Mouse (Mus musculus): ENCODE results near the gene Rfx4. TPM values are rescaled to one million over a fixed set of nuclear protein-coding genes. Genes with fewer than 3 reads are reported as not detected.

The Rfx4 gene
- total RNA-seq, 2 experiments from 2014 or later, result 0.07 to 0.19 TPM

DNA sequence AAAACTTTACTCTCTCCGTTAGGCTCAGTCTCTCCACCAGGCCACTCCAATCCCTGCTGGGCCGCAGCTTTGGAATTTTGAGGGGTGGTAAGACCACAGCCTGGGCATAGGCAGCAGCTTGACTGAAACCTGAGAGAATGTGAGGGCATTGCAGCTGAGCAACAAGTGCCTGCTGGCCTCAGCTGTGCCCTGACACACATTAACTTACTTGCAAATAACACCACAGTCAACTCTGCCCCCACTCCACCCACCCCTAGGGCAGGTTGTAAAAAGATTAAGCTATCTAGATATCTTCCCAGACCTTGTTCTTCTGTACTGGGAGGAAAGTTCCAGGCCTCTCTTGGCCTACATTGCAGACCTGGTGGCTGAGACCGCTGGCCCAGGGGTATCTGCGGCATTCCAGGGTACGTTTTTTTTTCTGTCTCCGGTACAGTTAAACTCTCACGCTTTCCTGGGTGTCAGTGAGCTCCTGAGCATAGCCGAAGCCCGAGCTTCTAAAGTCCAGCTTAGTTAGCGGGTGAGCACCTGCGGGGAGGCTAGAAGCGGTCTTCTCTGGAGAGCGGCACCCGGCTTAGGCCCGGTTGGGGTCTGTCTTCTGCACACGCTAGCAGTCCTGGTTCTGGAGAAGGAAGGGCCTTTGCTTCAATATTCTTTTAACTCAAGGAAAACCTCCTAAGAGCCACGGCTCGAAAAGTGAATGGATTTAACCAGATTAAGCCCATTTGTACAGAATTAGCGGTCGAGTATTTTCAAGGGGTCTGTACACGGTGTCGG, 1.8 kb downstream of the Rfx4 start:
- intact Hi-C loops (cut with DNase I), result no loop called here

DNA sequence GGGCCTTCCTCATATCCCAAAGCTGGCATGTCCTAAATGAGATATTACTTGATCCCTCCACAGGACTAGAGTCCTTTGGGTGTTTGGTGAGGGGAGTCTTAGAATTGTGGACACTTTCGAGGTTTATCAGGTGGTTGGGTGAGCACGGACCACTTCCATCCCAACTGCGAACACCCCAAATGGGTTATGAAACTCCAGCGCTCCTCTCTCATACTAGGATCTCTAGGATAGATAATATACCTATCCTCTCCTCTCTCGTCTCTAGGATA, 2.3 kb downstream of the Rfx4 start:
- DNase-seq, result no peak
- intact Hi-C loops (cut with DNase I), result no loop called here

More for the DNA sequence above, 1.8 kb downstream of the Rfx4 start:
- DNase-seq, result no peak

DNA sequence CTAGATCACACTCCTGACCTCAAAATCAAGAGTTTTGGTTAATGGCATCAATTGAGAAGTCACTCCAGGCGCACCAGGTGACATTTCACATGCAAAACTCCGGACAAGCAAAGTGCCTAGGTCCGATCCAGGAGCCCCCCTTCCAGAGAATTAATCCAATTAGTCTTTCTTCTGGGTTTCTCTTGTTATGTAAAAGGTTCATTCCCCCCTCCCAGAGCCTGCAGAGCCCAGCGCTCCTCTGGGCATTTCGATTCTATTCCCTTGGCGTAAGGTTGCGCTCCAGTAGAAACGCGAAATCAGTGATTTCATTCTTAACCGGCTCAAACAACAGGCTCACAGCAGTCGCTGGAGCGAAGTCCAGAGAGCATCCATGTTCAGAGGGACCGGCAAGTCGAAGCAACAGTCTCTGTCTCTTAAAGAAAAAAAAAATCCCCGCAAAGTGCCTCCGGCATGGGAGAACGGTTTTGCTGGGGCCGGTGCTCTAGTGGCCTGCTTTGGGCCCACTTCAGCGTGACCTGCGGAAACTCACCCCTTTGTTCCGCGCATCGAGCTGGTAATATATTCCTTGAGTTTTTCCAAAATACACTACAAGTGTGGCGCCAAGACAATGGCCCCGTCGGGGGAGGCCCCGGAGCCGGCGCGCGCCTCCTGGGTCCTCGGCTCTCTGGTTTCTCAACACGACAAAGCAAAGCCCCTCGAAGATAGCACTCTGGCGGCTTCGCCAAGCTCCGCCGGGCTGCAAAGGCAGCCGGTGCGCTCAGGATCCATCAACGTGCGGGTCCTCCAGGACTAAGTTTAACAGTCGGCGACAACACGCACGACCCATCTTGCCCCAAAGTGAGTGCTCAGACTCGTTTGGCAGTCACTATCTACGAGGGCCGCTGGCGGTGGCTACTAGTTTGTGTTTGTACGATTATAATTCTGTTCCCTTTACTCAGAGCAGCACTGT, 2.9 kb downstream of the Rfx4 start:
- DNase-seq, result no peak
- intact Hi-C loops (cut with DNase I), result no loop called here

DNA sequence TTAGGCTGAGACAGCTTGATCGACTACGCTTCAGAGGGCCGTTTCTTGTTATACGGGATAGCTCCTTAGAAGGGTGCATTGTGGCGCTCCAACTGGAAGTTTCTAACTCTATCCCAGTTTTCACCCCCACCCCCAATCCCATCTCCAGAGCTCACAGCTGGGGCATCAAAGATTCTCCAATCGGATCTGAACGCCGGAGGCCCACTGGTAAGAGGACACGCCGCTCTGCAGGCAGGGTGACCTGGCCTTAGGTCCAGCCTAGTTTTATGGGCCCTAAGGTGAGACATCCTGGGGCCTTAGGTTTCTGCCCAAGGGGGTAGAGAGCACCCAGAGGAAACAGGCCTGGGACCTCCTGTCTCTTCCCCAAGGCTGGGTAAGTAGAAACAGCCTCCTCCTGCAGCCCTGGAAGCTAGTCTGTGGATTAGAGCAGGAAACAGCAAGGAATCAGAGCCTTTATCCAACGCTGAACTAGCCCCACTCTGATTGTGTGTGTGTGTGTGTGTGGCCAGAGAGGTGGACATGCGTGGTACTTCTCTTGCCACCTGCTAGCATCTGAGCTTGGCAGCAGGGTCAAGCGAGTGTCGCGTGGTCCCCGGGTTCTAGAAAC, 3.8 kb downstream of the Rfx4 start:
- DNase-seq, result no peak
- intact Hi-C loops (cut with DNase I), result no loop called here

DNA sequence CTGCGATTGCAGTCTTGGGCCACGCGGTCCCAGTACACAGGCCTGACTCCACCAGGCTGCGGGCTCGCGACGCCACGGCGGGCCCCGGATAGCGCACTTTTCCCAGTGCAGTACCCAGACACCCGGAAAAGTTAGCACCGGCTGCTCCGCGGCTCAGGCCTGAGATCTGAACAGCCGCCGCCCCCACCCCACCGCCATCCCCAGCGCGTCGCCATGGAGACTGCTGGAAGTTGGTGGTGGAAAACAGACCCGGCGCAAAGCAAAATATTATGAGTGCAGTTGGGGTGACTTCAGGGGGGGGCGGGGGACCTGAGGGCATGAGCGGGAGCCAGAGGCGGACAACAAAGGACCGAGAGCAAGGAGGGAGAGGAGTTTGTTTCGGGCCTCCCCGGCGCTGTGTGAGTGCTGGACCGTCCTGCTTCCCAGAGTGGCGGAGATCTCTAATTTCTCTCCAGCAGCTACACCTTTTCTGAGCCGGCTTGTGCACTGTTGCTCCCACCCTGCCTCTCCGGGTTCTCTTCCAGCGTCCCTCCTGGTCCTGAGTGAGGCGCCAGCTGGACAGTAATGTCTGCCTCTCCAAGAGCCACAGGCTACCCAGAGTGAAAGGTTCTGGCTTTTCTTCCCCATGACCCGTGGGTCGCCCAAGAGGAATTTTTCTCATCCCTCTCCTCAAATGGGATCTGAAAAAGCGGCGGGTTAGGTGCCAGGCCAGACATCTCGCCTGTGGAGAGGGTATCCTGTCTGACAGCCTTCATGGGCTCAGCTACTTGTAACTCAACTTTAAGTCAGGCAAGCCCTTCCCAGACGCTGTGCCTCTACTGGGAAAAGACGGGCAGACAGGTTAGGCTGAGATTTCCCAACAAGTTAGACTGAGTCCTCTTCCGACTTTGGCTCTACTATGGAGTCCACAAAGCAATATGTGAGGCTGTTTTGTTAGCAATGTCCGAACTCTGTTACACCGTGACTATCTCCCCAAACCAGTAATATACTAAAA, 4.6 kb downstream of the Rfx4 start:
- intact Hi-C loops (cut with DNase I), result no loop called here
- no peak for DNase-seq

DNA sequence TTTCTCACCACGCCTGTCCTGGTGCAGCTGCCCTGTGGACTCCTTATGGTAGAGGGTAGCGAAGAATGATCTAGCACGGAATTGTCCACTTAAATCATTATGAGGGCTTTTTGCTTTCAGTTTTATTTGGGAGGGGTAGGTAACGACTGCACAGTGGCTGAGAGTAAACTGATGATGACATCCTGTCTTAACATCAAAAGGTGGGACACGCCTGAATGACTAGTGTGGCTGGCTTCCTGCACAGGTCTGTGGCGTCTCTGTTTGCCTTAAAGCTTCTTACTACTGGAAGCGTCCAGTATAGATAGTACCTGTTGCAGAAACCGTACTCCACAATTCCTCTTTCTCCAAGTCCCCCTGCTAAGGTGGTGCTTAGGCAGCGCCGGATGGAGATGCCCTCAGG, 12.9 kb downstream of the Rfx4 start:
- intact Hi-C loops (cut with DNase I), result no loop called here
- DNase-seq, result no peak

DNA sequence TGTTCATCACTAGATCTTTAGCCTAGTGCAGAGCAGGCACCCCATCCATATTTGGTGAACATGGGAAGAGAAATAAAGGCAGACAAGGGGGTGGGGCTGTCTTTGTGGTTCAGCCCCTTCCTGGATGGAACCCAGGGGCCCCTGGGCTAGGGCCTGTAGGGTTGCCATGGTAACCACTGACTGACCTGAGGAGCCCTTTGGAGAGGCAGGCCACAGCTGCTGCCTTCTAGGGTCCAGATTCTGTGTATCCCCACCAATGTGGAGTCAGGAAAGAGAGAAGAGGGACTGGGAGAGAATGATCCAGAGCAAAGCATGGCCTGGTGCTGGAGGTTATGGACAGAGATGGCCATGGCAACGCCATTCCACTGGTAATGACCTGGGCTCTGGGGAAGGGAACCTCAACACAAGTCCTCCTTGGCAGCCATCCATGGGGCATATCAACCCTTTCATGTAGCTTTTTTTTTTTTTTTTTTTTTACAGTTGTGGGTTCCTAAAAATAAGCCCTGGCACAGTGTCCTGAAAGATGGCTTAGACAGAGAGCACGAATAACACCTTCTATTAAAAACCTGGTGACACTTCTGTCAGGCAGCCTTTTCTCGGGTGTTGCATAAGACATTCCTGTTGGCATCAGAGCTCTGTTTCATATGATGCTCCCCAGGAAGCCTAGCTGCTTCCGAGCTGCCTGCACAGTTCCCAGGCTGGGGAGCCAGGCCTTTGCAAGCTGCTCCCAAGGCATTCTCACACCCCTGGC, 16.7 kb downstream of the Rfx4 start:
- intact Hi-C loops (cut with DNase I), result no loop called here
- DNase-seq, result peak; percentile 28 to 58

DNA sequence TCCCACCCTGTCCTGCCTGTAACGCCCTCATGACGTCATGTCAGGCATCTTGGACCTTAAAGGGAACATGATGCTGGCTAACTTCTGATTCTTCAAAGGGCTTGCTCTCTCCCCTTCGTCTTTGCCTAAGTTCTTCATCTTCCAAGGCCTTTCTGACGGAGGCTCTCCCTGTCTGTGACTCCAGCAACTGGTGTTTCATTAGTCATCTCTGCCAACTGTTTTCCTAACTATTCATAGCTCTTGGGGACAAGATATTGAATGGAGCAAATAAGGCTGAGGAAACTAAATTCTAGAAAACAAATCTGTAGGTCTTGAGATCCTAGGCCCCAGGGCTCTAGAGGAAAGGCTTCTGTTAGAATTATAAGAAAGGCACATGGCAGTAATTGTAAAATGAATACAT, 18.0 kb downstream of the Rfx4 start:
- intact Hi-C loops (cut with DNase I), result no loop called here
- DNase-seq, result no peak

DNA sequence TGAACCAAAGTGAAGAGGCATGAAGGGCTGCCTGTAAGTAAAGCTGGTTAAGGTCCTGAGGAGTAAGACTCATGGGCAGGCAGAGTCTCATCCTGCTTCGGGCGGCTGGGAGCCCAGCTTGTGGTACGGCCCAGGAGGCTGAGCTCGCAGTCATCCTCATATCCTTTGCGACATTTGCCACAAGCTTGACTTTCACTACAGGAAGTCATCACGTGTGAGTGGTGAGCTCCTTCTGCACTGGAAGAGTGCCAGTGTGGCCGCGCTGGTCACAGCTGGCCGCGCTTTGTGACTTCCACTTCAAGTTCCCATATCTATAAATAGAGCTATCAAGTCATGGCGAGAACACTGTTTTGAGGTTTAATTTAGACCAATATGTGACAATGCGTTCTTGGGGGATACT, 18.7 kb downstream of the Rfx4 start:
- intact Hi-C loops (cut with DNase I), result no loop called here
- peak; percentile 80 to 86 for DNase-seq

DNA sequence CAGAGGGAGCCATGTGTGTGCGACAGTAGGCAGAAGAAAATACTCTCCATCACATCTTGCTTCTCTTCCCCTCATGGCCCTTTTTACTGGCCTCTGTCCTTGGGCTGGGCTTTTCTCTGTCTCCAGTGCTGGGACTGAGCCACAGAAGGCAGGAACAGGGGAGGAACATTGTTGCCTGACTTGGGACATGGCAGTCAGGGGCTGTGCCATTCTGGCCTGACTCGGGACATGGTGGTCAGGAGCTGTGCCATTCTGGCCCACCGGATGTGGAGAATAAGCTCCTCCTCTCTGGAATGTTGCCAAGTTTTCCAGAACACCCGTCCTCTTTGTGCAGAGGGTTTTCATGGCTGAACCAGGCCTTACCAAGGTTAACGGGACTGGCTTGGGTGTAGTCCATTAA, 21.2 kb downstream of the Rfx4 start:
- DNase-seq, result no peak
- intact Hi-C loops (cut with DNase I), result loop anchor here (5.0 kb wide), 1 partner anchor 35 kb away; no protein-coding TSS in a partner anchor

DNA sequence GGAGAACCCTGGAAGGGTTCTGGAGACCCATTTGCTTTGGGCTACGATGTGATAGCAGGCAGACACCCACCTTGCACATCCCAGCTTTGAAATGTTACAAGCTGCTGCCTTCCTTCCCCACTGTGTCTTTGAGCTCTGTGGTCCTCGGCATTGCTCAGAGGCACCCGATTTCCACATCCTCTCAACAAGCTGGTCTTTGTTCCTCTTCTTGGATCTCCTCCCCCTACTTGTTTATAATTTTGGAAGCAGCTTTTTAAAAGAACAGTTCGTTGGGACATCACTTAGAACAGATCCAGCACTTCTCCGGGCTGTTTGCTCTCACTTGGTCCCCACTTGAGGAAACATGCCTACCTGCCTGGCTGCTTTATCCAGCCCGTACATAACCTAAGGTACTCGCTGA, 22.1 kb downstream of the Rfx4 start:
- intact Hi-C loops (cut with DNase I), result loop anchor here (5.0 kb wide), 1 partner anchor 34 kb away; no protein-coding TSS in a partner anchor
- no peak for DNase-seq

DNA sequence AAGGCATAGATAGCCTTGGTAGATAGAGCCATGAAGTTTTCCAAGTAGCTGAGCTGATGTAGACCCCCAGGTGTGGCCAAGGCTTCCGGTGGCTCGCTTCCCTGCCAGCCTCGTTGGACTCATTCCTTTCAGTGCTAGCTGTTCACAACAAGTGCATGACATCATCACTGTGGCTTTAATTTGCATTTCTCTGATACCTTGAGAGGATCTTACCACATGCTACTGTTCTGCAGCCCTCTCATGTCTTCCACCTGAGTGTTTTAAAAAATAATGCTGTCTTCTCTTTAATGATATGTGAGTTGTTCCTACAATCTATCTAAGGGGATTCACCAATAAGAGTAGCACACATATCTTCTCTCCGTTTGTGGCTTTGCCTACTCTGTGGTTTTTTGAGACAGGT, 25.0 kb downstream of the Rfx4 start:
- intact Hi-C loops (cut with DNase I), result no loop called here
- no peak for DNase-seq

DNA sequence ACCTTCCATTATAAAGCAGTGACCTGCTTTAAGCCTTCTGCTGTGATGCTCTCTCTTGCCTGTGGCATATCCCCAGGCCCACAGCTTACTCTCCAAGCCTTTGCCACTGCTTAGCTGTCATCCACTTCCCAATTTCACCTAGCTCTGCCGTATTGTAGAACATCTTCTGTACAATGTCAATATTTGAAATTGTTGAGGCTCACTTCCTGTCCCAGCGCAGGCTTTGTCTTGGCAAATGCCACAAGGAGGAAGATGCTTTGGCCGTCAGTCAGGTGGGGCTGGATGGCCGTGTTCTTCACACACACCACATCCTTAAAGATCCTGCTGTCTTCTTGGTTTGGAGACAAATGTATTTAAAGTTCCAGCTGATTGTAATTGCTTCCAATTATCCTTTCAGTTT, 29.5 kb downstream of the Rfx4 start:
- no peak for DNase-seq
- intact Hi-C loops (cut with DNase I), result no loop called here

DNA sequence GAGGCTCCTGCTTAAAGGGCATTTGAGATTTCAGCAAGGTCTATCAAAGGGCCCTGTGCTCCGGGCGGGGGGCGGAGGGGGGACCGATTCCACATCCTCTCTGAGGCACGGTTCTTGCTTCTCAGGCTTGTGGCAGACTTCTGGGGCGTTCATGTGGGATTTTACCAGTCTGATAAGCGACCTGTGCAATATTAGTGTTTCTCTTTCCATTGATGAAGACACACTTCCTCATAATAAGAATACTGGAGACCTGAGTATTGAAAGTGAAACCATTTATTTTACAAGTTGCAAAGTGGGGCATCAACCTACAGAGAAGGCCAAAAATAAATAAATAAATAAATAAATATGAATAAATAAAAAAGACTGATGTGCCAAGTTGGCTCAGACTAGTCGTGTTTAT, 34.5 kb downstream of the Rfx4 start:
- DNase-seq, result no peak
- intact Hi-C loops (cut with DNase I), result no loop called here

DNA sequence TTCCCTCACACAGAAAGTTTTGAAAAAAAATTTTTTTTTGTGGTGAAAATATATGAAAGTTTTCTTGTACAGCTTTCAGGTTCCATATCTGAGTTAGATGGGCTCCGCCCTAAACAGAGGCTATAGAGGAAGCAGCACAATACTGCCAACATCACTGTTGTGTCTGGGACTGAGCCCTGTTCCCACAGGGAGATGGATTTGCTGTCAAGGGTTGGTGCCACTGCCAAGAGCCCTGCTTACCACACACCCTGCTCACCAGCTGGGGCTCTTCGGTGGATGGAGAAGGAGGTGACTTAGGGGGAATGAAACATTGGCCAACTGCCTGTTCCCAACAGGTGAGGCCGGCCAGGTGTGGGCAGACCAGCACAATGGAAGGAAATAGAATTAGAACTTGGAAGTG, 35.3 kb downstream of the Rfx4 start:
- no peak for DNase-seq
- intact Hi-C loops (cut with DNase I), result no loop called here

DNA sequence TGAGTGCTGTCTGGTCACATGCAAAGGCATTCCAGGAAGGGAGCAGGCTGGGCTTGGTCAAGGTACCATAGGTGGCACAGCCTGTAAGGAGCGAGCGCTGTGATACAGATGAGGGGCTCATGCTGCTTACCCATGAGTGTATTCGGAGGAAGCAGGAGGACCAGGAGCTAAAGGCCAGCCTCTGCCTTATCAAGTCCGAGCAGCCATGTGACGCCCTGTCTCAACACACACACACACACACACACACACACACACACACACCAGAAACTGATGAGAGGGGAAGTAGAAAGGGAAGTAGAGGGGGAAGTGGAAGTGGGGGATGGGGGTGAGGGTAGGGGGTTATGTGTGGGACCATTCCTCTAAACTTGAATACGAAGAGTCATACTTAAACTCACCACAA, 45.7 kb downstream of the Rfx4 start:
- intact Hi-C loops (cut with DNase I), result no loop called here

DNA sequence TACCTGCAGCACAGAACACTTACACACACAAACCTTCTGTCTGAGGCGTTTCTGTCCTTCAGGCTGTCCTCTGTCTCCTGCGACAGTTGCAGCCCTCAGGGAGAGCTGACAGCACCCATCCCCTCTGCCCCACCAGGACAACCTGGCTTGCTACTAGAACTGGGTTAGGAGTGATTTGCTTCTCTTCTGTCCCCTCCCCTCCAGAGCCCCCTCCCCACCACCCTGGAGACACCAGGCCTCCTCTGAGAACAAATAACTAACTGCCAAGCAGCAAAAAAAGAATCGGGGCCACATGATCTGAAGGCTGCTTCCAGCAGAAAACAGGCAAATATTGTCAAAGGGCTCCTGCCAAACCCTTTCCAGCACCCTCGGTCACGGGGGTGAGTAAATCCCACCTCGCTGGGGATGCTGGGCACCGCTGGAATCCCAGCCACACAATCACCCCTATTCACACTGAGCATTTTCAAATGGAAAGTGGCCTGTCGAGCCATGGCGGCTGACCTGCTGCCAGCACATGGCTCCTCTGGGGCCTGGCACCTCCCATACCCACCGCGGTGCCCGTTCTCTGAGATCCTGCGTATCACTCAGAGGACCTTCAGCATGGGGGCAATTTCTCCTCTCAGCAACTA, 47.5 kb downstream of the Rfx4 start:
- DNase-seq, result no peak
- intact Hi-C loops (cut with DNase I), result no loop called here

More for the DNA sequence above, 45.7 kb downstream of the Rfx4 start:
- no peak for DNase-seq

DNA sequence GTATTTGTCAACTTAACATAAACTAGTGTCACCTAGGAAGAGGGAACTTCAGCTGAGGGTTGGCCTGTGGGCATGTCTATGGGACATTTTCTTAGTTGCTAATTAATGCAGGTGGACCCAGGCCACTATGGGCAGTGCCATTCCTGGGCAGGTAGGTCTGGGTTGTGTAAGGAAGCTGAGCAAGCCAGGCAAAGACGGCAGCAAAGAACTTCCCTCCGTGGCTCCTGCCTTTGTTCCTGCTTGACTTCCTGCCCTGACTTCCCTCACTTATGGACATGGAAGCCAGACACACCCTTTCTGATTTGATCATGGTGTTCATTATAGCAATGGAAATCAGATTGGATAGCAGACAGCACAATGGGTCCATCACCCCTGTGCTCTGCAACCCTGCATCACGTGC, 49.7 kb downstream of the Rfx4 start:
- DNase-seq, result no peak
- intact Hi-C loops (cut with DNase I), result no loop called here

DNA sequence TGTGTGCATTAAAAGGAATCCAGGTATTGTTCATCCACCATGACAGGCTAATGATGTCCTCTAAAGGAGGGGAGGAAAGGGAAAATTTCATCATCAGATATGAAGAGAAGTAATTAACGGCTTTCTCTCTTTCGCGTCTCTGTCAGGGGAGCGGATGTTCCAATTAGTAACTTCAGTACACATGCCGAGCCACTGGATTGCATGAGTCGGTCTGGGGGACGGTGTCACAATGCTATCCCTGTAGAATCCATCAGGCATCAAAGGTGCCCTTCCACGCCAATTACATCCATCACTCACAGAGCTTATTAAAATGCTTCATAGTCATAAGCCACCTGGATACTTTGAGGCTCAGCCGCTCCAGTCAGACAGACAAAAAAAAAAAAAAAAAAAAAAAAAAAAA, 51.3 kb downstream of the Rfx4 start:
- intact Hi-C loops (cut with DNase I), result no loop called here
- no peak for DNase-seq

All from heart, postnatal 14 days (tissue).